Mouse (Mus musculus) kidney, postnatal 0 days (tissue): Measurements from ENCODE around the gene Ccdc163. TPM values are rescaled to one million over a fixed set of nuclear protein-coding genes. Genes with fewer than 3 reads are reported as not detected.
"Not testable (repeated sequence)": the region's sequence is repeated elsewhere in the genome, so short reads cannot be mapped to it uniquely, and the experiment has no call there.

Experiments used
- ATAC-seq: fragments of 200-750 bp; cut with Nextera tagmentation; replicated peaks from 2 replicates; pipeline ENCODE4 v1.8.0; 2017; ENCODE audit warnings: low read depth, moderate number of reproducible peaks, moderate TSS enrichment, moderate library complexity; ENCODE audit not compliant: low FRiP score
- DNase-seq: peaks from one replicate; pipeline ENCODE4 v3.0.0-alpha.2; 2016; ENCODE audit warnings: low spot score
- H3K27ac ChIP-seq: fragments of 300-500 bp; sonication (generic); 2 replicates; pipeline ENCODE4 v1.5.1; 2014; ENCODE audit warnings: mild to moderate bottlenecking
- H3K27me3 ChIP-seq: fragments of 300-500 bp; sonication (generic); 2 replicates; pipeline ENCODE4 v1.6.1; 2014; ENCODE audit warnings: low read length, mixed read lengths; ENCODE audit not compliant: insufficient read depth
- H3K36me3 ChIP-seq: fragments of 300-500 bp; sonication (generic); 2 replicates; pipeline ENCODE4 v1.6.1; 2014; ENCODE audit warnings: low read length, mixed read lengths; ENCODE audit not compliant: insufficient read depth
- H3K4me1 ChIP-seq: fragments of 300-500 bp; sonication (generic); replicated peaks from 2 replicates; pipeline ENCODE4 v1.6.1; 2014; ENCODE audit warnings: antibody characterized with exemption, low read length, mixed read lengths; ENCODE audit not compliant: insufficient read depth
- H3K4me2 ChIP-seq: fragments of 300-500 bp; sonication (generic); 2 replicates; pipeline ENCODE4 v1.6.1; 2014; ENCODE audit warnings: mild to moderate bottlenecking, low read length, moderate library complexity, mixed read lengths
- H3K4me3 ChIP-seq: fragments of 300-500 bp; sonication (generic); replicated peaks from 2 replicates; pipeline ENCODE4 v1.5.1; 2014; ENCODE audit warnings: low read depth, low read length
- H3K9ac ChIP-seq: fragments of 300-500 bp; sonication (generic); 2 replicates; pipeline ENCODE4 v1.6.1; 2014; ENCODE audit warnings: low read depth, low read length
- H3K9me3 ChIP-seq: fragments of 300-500 bp; sonication (generic); replicated peaks from 2 replicates; pipeline ENCODE4 v1.6.1; 2016; ENCODE audit warnings: low read length, inconsistent platforms, mixed read lengths
- CTCF ChIP-seq: IDR thresholded peaks from 2 replicates; pipeline ENCODE4 v1.5.1; 2016; ENCODE audit warnings: antibody characterized with exemption, low read depth, mild to moderate bottlenecking, moderate library complexity
- WGBS: fragments of 180-500 bp; shearing (Covaris S2); extraction: QIAGEN DNeasy Blood & Tissue Kit; methylation state at CpG from one replicate; pipeline ENCODE4 v1.1.7; 2014; 5-methylcytosine and 5-hydroxymethylcytosine counted together
- polyA plus RNA-seq: library from polyadenylated mRNA; unstranded; fragments of >200 nt; fragmentation: Nextera tagmentation; extraction: Ambion mirVana; gene quantifications from 2 replicates; pipeline ENCODE4 v1.2.1, GENCODE M21; 2015

The Ccdc163 gene
- polyA plus RNA-seq = 24.5 and 25.8 TPM in 2 replicates

DNA sequence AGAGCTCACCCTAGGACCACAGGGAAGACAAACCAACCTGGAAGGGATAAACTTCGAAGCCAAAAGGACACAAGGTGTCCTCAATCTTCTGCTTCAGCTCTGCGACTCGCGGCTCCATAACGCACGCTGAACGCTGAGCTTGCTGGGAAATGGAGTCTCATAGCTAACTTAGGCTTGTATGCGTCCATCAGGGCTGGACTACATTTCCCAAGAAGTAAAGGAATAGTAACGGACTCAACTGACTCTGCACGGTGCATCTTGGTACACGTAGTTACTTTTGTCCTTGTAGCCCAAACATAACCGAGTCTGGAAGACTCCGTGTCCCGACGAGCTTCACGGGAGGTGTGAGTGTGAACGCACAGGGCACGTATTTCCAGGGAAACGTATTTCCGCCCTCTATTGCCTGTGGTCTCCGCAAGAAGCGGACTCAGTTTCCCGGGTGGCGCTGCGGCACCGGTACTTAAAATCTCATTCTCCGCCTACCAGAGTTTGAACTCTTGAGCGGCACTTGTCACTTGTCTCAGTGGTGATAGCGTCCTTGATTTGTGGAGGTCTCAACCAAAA, at the start of gene Ccdc163, which contains the start of gene Mmachc:
TSS of gene Ccdc163 (plus strand) at position 309 of the 564 bp plus-strand sequence.
TSS of gene Mmachc (minus strand) at position 206 of the 564 bp plus-strand sequence.
- peak within 1 kb of the TSS; percentile 85 for H3K4me2 ChIP-seq
- H3K4me1 ChIP-seq = peaks cover 10% of the 10 kb centered on the region; the same call in 1 of the 2 replicates
- peak; percentile 96 for ATAC-seq
- H3K36me3 ChIP-seq = no peaks in the 10 kb centered on the region
- H3K4me3 ChIP-seq = peak within 1 kb of the TSS; percentile 57
- DNase-seq = peak; percentile 99
- no peaks in the 10 kb centered on the region for H3K27me3 ChIP-seq
- no peak within 1 kb of the TSS for H3K27ac ChIP-seq
- WGBS = 0% methylated on average over 29 of the region's 29 CpGs
- H3K9me3 ChIP-seq = no peaks in the 10 kb centered on the region
- peak within 1 kb of the TSS; percentile 58 for H3K9ac ChIP-seq
- TF ChIP-seq CTCF = peak; percentile 46

DNA sequence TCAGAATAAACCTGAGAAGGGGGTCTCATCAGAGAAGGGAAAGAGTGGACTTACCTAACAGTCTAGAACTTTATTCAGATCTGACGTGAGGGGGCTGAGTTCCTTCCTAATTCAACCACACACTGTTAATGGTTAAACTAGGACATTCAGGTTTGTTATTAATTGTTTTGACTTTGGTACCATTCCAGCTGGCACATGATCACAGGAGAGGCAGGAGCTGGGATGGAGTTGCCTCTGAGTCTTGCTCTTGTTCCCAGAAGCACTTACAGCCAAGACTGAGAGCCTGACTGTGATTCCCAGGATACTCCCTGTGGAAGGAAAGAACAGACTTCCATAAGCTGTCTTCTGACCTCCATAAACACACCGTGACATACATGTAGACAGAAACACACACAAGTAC, 48.8 kb upstream of the Ccdc163 start:
- Histone ChIP-seq H3K27me3 (no peaks in the 10 kb centered on the region), H3K9me3 (no peaks in the 10 kb centered on the region), H3K4me2 (no peak overlapping the region; the same call in 1 of the 2 replicates), H3K4me3 (no peak overlapping the region), H3K27ac (peak overlapping the region; percentile 58; the same call in 1 of the 2 replicates), H3K9ac (no peak overlapping the region), H3K36me3 (no peaks in the 10 kb centered on the region), H3K4me1 (no peaks in the 10 kb centered on the region)
- ATAC-seq (peak; percentile 70), DNase-seq (peak; percentile 66)
- TF ChIP-seq CTCF = no peak
- 28% methylated on average over 2 of the region's 2 CpGs for WGBS

DNA sequence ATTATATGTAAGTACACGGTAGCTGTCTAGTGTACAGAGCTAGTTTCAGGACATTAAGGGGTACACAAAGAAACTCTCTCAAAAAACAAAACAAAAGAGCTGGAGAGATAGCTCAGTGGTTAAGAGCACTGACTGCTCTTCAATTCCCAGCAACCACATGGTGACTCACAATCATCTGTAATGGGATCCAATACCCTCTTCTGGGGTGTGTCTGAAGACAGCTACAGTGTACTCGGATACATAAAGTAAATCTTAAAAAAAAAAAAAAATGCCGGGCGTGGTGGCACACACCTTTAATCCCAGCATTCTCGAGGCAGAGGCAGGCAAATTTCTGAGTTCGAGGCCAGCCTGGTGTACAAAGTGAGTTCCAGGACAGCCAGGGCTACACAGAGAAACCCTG, 48.4 kb upstream of the Ccdc163 start:
- H3K4me1 ChIP-seq, H3K9ac ChIP-seq, H3K4me2 ChIP-seq, ATAC-seq, DNase-seq, H3K4me3 ChIP-seq, H3K27me3 ChIP-seq, H3K36me3 ChIP-seq, H3K9me3 ChIP-seq: not testable (repeated sequence)
- WGBS = 79% methylated on average over 6 of the region's 6 CpGs
- peak overlapping the region; percentile 58; the same call in 1 of the 2 replicates for H3K27ac ChIP-seq

DNA sequence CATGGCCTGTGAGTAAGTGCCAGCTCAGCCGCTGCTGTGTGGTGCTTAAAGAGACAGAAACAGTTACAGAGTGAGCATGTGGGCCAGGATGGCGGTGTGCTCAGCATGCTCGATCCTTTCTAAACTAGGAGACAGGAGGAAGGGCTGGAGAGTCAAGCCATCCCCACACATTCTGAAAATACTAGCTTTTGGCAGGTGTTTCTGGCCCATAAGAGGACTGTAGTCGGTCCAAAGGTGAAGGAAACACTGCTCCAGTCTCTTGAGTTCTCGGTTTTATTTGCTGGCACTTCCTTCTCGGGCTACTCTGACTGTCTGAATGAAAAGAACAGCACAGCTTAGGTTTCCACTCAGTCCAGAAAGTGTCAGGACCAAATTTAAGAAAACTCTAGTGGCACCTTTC, 47.5 kb upstream of the Ccdc163 start:
- Histone ChIP-seq H3K27ac (peak overlapping the region; percentile 14; the same call in 1 of the 2 replicates), H3K9ac (no peak overlapping the region), H3K4me2 (no peak overlapping the region), H3K4me1 (no peaks in the 10 kb centered on the region), H3K9me3 (no peaks in the 10 kb centered on the region), H3K27me3 (no peaks in the 10 kb centered on the region), H3K4me3 (no peak overlapping the region), H3K36me3 (no peaks in the 10 kb centered on the region)
- TF ChIP-seq CTCF = no peak
- ATAC-seq (no peak), DNase-seq (no peak)
- 71% methylated on average over 6 of the region's 6 CpGs for WGBS

DNA sequence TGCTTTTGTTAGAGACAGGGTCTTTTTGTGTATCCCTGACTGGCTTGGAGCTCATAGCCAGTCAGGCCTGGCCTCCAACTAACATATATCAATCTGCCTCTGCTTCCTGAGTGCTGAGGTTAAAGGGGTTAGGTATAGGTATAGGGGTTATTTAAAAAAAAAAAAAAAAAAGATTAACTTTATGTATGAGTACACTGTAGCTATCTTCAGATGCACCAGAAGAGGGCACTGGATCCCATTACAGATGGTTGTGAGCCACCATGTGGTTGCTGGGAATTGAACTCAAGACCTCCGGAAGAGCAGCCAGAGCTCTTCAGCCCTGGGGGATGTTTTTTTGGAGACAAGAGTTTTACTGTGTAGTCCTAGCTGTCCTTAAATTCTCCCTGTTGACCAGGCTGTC, 46.3 kb upstream of the Ccdc163 start:
- TF ChIP-seq CTCF = no peak
- no peak overlapping the region for H3K4me2 ChIP-seq
- H3K4me3 ChIP-seq = no peak overlapping the region
- no peak overlapping the region for H3K27ac ChIP-seq
- no peaks in the 10 kb centered on the region for H3K4me1 ChIP-seq
- DNase-seq (no peak), ATAC-seq (no peak)
- H3K9me3 ChIP-seq = no peaks in the 10 kb centered on the region
- H3K9ac ChIP-seq = no peak overlapping the region
- H3K27me3 ChIP-seq = no peaks in the 10 kb centered on the region
- no peaks in the 10 kb centered on the region for H3K36me3 ChIP-seq
- 86% methylated on average over 1 of the region's 1 CpGs for WGBS

DNA sequence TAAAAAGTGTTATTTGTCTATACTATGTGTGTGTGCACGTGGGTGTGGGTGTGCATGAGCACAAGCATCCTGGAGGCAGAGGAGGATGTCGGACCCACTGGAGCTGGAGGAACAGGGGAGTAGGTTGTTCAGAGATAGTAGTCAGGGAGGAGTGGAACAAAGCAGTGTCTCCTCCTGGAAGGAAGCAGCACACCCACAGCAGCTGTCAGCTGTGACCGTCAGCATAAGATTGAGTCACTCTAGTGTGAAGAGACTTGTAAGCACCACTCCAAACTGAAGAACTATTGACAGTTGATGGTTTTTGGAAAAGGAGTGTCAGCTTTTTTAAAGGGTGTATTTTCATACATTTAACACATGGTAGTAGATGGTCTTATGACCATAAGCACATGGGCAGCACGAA, 41.7 kb upstream of the Ccdc163 start:
- DNase-seq (no peak), ATAC-seq (peak; percentile 40; the same call in 1 of the 2 replicates)
- H3K4me1 ChIP-seq = no peaks in the 10 kb centered on the region
- no peak overlapping the region for H3K4me2 ChIP-seq
- no peak overlapping the region for H3K9ac ChIP-seq
- H3K4me3 ChIP-seq = no peak overlapping the region
- TF ChIP-seq CTCF = no peak
- 56% methylated on average over 4 of the region's 4 CpGs for WGBS
- H3K9me3 ChIP-seq = no peaks in the 10 kb centered on the region
- H3K27me3 ChIP-seq = no peaks in the 10 kb centered on the region
- no peaks in the 10 kb centered on the region for H3K36me3 ChIP-seq
- H3K27ac ChIP-seq = no peak overlapping the region
